Mouse (Mus musculus) limb, embryonic 15.5 days (tissue): ENCODE measurements at regions not wholly inside any gene's neighbourhood (a gene's known extent, or its start where the extent isn't known, plus 50 kb on each side); places are given as distances from the start of the nearest gene placed in this dataset.

ENCODE experiments used
- ATAC-seq: fragments of 200-750 bp; cut with Nextera tagmentation; 2 replicates; pipeline ENCODE4 v1.8.0; 2017; ENCODE audit warnings: low read depth, moderate TSS enrichment; ENCODE audit not compliant: insufficient number of reproducible peaks, low FRiP score, low TSS enrichment
- H3K27ac ChIP-seq: fragments of 300-500 bp; sonication (generic); 2 replicates; pipeline ENCODE4 v1.5.1; 2015; ENCODE audit warnings: moderate library complexity, mild to moderate bottlenecking, inconsistent platforms
- H3K27me3 ChIP-seq: fragments of 300-500 bp; sonication (generic); 2 replicates; pipeline ENCODE4 v1.6.1; 2015; ENCODE audit warnings: inconsistent platforms
- H3K36me3 ChIP-seq: fragments of 300-500 bp; sonication (generic); 2 replicates; pipeline ENCODE4 v1.6.1; 2015; ENCODE audit warnings: inconsistent platforms
- H3K4me1 ChIP-seq: fragments of 300-500 bp; sonication (generic); 2 replicates; pipeline ENCODE4 v1.6.1; 2015; ENCODE audit warnings: inconsistent platforms
- H3K4me2 ChIP-seq: fragments of 300-500 bp; sonication (generic); 2 replicates; pipeline ENCODE4 v1.6.1; 2015; ENCODE audit warnings: mild to moderate bottlenecking, inconsistent platforms
- H3K4me3 ChIP-seq: fragments of 300-500 bp; sonication (generic); 2 replicates; pipeline ENCODE4 v1.5.1; 2015; ENCODE audit warnings: mild to moderate bottlenecking, inconsistent platforms
- H3K9ac ChIP-seq: fragments of 300-500 bp; sonication (generic); 2 replicates; pipeline ENCODE4 v1.6.1; 2015; ENCODE audit warnings: inconsistent platforms
- H3K9me3 ChIP-seq: fragments of 300-500 bp; sonication (generic); 2 replicates; pipeline ENCODE4 v1.6.1; 2016; ENCODE audit warnings: inconsistent platforms
- WGBS: fragments of 180-500 bp; shearing (Covaris S2); methylation state at CpG from one replicate; pipeline ENCODE4 v1.1.7; 2015; 5-methylcytosine and 5-hydroxymethylcytosine counted together

- no peak overlapping the region for H3K9ac ChIP-seq
- H3K4me2 ChIP-seq = no peak overlapping the region
- WGBS = 55% methylated on average over 7 of the region's 7 CpGs
- ATAC-seq = no peak
- H3K4me3 ChIP-seq = no peak overlapping the region
- H3K36me3 ChIP-seq = no peaks in the 10 kb centered on the region
- H3K27ac ChIP-seq = no peak overlapping the region
- H3K4me1 ChIP-seq = no peaks in the 10 kb centered on the region
- 0 out of 2 replicates have a peak, but pooled peaks cover 4% of the 10 kb centered on the region for H3K27me3 ChIP-seq
- no peaks in the 10 kb centered on the region for H3K9me3 ChIP-seq
Measured at GRCm38 (mm10) chr4:124302950-124303349, 307.7 kb downstream of the 3100002H09Rik start.

- H3K9me3 ChIP-seq = no peaks in the 10 kb centered on the region
- no peak overlapping the region for H3K27ac ChIP-seq
- H3K36me3 ChIP-seq = no peaks in the 10 kb centered on the region
- H3K9ac ChIP-seq = no peak overlapping the region
- WGBS = 35% methylated on average over 10 of the region's 10 CpGs
- H3K4me1 ChIP-seq = no peaks in the 10 kb centered on the region
- H3K4me3 ChIP-seq = no peak overlapping the region
- no peak overlapping the region for H3K4me2 ChIP-seq
- ATAC-seq = no peak
- H3K27me3 ChIP-seq = 0 out of 2 replicates have a peak, but pooled peaks cover 4% of the 10 kb centered on the region
Measured at GRCm38 (mm10) chr4:124298667-124299437, 311.8 kb downstream of the 3100002H09Rik start.

GRCm38 (mm10) chr4:124292254-124292653 is 318.3 kb downstream of the 3100002H09Rik start:
- Histone ChIP-seq H3K4me2 (no peak overlapping the region), H3K27me3 (no peaks in the 10 kb centered on the region), H3K36me3 (no peaks in the 10 kb centered on the region), H3K4me1 (peaks cover 4% of the 10 kb centered on the region; the same call in 1 of the 2 replicates), H3K27ac (no peak overlapping the region), H3K9me3 (no peaks in the 10 kb centered on the region), H3K4me3 (no peak overlapping the region), H3K9ac (no peak overlapping the region)
- ATAC-seq = no peak
- WGBS = 54% methylated on average over 17 of the region's 17 CpGs

GRCm38 (mm10) chr4:124291767-124292166 is 318.8 kb downstream of the 3100002H09Rik start:
- WGBS = 57% methylated on average over 8 of the region's 8 CpGs
- Histone ChIP-seq H3K4me1 (peaks cover 4% of the 10 kb centered on the region; the same call in 1 of the 2 replicates), H3K9ac (no peak overlapping the region), H3K4me3 (no peak overlapping the region), H3K27ac (no peak overlapping the region), H3K4me2 (no peak overlapping the region), H3K9me3 (no peaks in the 10 kb centered on the region), H3K27me3 (no peaks in the 10 kb centered on the region), H3K36me3 (no peaks in the 10 kb centered on the region)
- no peak for ATAC-seq

- no peak overlapping the region for H3K4me3 ChIP-seq
- peaks cover 4% of the 10 kb centered on the region; the same call in 1 of the 2 replicates for H3K4me1 ChIP-seq
- H3K4me2 ChIP-seq = no peak overlapping the region
- 0 out of 2 replicates have a peak, but pooled peaks have one; percentile 65 for ATAC-seq
- no peak overlapping the region for H3K9ac ChIP-seq
- H3K27me3 ChIP-seq = no peaks in the 10 kb centered on the region
- H3K36me3 ChIP-seq = no peaks in the 10 kb centered on the region
- peak overlapping the region; percentile 2; the same call in 1 of the 2 replicates for H3K27ac ChIP-seq
- no peaks in the 10 kb centered on the region for H3K9me3 ChIP-seq
- 51% methylated on average over 6 of the region's 6 CpGs for WGBS
Measured at GRCm38 (mm10) chr4:124287471-124287870, 323.1 kb downstream of the 3100002H09Rik start.

GRCm38 (mm10) chr4:124278681-124279080 is 331.9 kb downstream of the 3100002H09Rik start:
- Histone ChIP-seq H3K4me1 (peaks cover 18% of the 10 kb centered on the region), H3K4me2 (no peak overlapping the region), H3K36me3 (no peaks in the 10 kb centered on the region), H3K9me3 (no peaks in the 10 kb centered on the region), H3K4me3 (no peak overlapping the region), H3K9ac (no peak overlapping the region), H3K27ac (no peak overlapping the region), H3K27me3 (peaks cover 23% of the 10 kb centered on the region; the same call in 1 of the 2 replicates)
- 14% methylated on average over 10 of the region's 10 CpGs for WGBS
- ATAC-seq = no peak

- ATAC-seq = no peak
- no peak overlapping the region for H3K27ac ChIP-seq
Measured at GRCm38 (mm10) chr4:124277456-124278181, 333.0 kb downstream of the 3100002H09Rik start.

GRCm38 (mm10) chr4:124276741-124277455 is 333.7 kb downstream of the 3100002H09Rik start:
- Histone ChIP-seq H3K27me3 (peaks cover 23% of the 10 kb centered on the region; the same call in 1 of the 2 replicates), H3K9me3 (no peaks in the 10 kb centered on the region), H3K4me1 (peaks cover 18% of the 10 kb centered on the region), H3K9ac (peak overlapping the region; percentile 41; the same call in 1 of the 2 replicates), H3K4me2 (peak overlapping the region; percentile 85), H3K4me3 (peak overlapping the region; percentile 40), H3K27ac (no peak overlapping the region), H3K36me3 (no peaks in the 10 kb centered on the region)
- no peak for ATAC-seq
- WGBS = 4% methylated on average over 21 of the region's 21 CpGs

More at GRCm38 (mm10) chr4:124277456-124278181, 333.0 kb downstream of the 3100002H09Rik start:
- peaks cover 23% of the 10 kb centered on the region; the same call in 1 of the 2 replicates for H3K27me3 ChIP-seq
- H3K36me3 ChIP-seq = no peaks in the 10 kb centered on the region
- peak overlapping the region; percentile 41 for H3K9ac ChIP-seq
- H3K4me2 ChIP-seq = peak overlapping the region; percentile 85
- H3K4me1 ChIP-seq = peaks cover 18% of the 10 kb centered on the region
- WGBS = under 1% methylated on average over 43 of the region's 43 CpGs
- no peaks in the 10 kb centered on the region for H3K9me3 ChIP-seq
- H3K4me3 ChIP-seq = peak overlapping the region; percentile 40

GRCm38 (mm10) chr4:124272002-124272401 is 338.6 kb downstream of the 3100002H09Rik start:
- H3K27ac ChIP-seq = no peak overlapping the region
- no peak for ATAC-seq
- WGBS = 56% methylated on average over 2 of the region's 2 CpGs
- no peak overlapping the region for H3K4me3 ChIP-seq
- peaks cover 6% of the 10 kb centered on the region for H3K4me1 ChIP-seq
- no peak overlapping the region for H3K4me2 ChIP-seq
- no peaks in the 10 kb centered on the region for H3K9me3 ChIP-seq
- H3K9ac ChIP-seq = no peak overlapping the region
- no peaks in the 10 kb centered on the region for H3K36me3 ChIP-seq
- H3K27me3 ChIP-seq = 0 out of 2 replicates have a peak, but pooled peaks cover 5% of the 10 kb centered on the region

- WGBS = 64% methylated on average over 4 of the region's 4 CpGs
- Histone ChIP-seq H3K27me3 (no peaks in the 10 kb centered on the region), H3K4me2 (no peak overlapping the region), H3K9me3 (no peaks in the 10 kb centered on the region), H3K36me3 (no peaks in the 10 kb centered on the region), H3K27ac (no peak overlapping the region), H3K4me1 (peaks cover 3% of the 10 kb centered on the region; the same call in 1 of the 2 replicates), H3K4me3 (no peak overlapping the region), H3K9ac (no peak overlapping the region)
- ATAC-seq = no peak
Measured at GRCm38 (mm10) chr4:124268404-124268803, 342.2 kb downstream of the 3100002H09Rik start.

- Histone ChIP-seq H3K36me3 (no peaks in the 10 kb centered on the region), H3K4me3 (no peak overlapping the region), H3K27me3 (no peaks in the 10 kb centered on the region), H3K9me3 (no peaks in the 10 kb centered on the region), H3K9ac (no peak overlapping the region), H3K4me1 (peaks cover 3% of the 10 kb centered on the region; the same call in 1 of the 2 replicates), H3K27ac (no peak overlapping the region), H3K4me2 (no peak overlapping the region)
- no peak for ATAC-seq
- 44% methylated on average over 4 of the region's 4 CpGs for WGBS
Measured at GRCm38 (mm10) chr4:124266573-124266972, 344.0 kb downstream of the 3100002H09Rik start.
